Mouse (Mus musculus) c-Kit-positive CD71-positive TER-119-negative erythroid progenitor cells, embryonic 14.5 days (primary cell): ENCODE data around the gene Chst11.

Experiments used
- DNase-seq: peaks from one replicate; pipeline ENCODE4 v3.0.0-alpha.2; 2013; ENCODE audit warnings: low read depth

The Chst11 gene

DNA sequence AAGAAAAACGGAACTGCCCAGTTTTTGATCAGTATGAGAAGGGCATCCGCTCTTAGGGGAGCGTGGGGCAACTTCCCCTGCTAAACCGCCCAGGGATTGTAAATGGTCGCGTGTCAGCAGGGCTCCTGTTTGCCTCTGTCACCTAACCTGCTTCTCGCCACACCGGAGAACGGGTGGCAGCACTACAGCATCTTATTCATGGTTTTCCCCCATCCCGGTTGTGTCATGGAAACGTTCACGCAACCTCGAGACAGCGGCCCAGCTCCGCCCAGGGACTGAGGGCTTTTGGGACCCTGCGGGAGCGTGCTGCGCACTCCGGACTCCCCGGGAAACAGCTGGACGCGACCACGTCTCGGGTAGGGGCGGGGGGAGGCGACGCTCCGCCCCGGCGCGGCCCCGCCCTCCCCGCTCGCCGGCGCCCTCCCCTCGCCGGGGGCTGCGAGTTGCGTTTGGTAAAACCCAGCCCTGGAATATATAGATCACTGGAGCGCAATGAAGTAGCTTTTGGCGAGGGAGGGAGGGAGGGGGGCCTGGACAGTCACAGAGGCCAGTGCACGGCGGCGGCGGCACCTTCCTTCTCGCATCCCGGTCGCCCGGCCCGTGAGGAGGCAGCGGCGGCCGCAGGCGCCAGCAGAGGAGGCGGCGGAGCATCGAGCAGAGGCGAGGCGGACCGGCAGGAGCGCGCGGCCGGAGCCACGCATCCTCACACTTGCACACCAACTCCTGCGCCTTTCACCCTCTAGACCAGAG, at the start of gene Chst11:
Gene Chst11 (plus strand): TSS at position 549 of the 750 bp plus-strand sequence.
- no peak for DNase-seq

DNA sequence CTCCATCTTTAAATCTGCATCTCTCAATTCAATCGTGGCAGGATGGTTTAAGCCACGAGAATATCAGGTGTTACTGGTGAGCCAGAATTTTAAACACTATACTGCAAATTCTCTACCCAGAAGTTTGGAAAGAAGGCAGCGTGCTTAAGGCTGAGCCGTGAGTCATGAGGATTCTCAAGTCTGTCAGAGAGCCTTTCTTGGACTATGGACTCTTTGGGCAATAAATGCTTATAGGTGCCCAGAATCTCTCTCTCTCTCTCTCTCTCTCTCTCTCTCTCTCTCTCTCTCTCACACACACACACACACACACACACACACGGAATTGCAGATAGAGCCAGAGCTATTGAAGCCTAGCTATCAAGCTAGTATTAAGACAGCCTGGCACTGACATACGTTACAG, 49.5 kb upstream of the Chst11 start:
- no peak for DNase-seq

DNA sequence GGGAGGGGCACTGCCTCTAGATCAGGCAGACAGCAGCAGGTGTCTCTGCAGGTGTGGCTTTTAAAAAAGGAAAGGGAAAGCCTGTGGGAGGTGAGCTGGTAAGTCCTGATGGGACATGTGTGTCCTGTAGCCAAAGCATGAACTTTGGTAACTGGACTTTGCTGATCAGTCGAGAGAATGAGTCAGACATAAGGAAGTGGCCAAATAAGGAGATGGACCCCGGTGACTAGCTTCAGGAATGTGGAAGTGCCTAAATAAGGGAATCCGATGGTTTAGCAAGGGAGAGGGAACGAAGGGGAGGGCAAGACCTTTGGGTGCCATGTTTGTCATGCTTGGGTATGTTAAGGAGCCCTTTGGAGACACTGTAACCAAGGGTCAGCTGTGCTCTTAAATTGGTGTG, 31.9 kb upstream of the Chst11 start:
- no peak for DNase-seq

DNA sequence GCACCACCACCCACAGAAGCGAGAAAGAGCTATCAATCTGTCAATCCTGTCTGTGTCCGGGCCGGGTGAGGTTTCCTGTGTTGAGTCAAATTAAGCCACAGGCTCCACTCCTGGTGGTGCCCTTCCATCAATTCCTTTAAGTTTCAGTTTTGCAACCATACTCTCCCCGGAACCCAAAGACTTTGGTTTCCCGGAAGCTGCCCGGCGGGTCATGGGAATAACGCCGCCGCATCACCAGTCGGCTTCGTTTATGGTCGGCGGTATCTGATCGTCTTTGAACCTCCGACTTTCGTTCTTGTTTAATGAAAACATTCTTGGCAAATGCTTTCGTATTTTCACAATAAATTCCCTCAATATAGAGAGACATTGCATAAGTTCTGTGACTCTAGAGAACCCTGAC, 30.2 kb upstream of the Chst11 start:
- no peak for DNase-seq

DNA sequence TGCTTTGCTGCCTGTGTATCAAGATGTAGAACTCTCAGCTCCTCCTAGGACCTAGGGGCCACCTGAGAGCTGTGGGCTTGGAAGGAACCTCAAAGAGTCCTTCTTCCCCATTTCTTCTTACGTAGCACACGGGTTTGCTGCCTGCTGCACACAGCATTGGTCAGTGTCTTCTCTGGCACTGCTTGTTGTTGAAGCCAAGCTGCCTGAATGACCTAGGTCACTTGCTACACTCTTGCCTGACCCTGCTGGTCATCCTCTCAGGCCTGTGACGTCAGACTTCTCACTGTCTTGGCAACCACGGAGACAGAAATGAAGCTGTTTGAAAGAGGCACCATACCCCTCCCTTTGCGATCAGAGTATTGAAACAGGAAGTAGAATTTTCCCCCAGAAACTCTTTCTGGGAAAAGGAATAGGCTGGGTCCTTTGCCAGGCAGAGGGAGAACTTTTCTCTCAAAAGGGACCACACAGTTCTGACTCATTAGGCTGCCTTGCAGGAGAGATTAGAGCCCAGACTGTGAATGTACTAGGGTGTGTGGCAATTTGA, 27.0 kb upstream of the Chst11 start:
- DNase-seq: no peak

GRCm38 (mm10) chr10:82959316-82959715, 26.0 kb upstream of the Chst11 start:
- DNase-seq: no peak

- DNase-seq: peak; percentile 82
Observed at GRCm38 (mm10) chr10:82961302-82961701, 24.0 kb upstream of the Chst11 start.

DNA sequence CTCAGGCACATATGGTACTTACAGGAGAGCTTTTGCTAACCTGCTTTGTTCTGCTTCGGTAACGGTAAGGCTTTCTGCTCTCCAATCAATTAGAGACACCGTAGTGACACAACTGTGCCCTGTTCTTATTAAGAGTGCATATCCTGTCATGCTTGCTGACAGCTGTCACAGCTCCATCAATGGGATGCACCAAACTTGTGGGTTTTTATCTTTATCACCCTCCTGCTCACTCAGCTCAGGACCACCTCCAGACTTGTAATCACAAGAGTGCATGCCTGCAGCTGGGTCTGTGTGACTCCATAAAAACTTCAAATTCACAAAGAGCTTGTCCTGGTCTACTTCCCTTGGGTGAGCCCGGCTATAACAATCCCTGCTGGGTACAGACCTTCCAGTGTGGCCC, 23.3 kb upstream of the Chst11 start:
- peak; percentile 47 for DNase-seq

DNA sequence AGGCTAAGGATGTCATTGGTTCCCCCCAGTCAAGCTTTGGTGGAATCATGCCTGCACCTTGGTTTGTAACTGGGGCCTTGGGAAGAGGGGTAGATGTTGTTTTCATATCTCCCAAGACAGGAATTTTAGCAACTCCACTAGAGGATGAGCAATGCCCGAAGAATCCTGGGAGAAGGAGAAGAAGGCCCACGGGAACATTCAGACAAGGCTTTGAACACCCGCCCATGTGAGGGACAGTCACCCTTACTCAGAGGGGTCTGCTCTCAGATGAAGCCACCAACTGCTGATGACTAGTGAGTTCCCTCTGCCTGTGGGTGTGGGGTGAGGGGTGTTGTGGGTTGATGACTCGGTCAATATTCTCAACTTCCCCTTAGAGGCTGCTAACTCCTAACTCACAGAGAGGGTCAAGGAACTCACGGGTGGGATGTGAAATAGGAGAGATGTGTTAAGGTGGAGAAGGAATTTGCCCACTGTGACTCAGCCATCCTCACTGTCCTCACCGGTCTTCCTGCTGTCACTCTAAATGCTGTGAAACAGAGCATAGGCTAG, 22.8 kb upstream of the Chst11 start:
- no peak for DNase-seq

GRCm38 (mm10) chr10:82964491-82964890, 20.8 kb upstream of the Chst11 start:
- no peak for DNase-seq

GRCm38 (mm10) chr10:82966672-82967071, 18.6 kb upstream of the Chst11 start:
- DNase-seq: no peak

- DNase-seq: no peak
Observed at GRCm38 (mm10) chr10:82969612-82970011, 15.7 kb upstream of the Chst11 start.

GRCm38 (mm10) chr10:82971549-82971948, 13.7 kb upstream of the Chst11 start:
- DNase-seq: no peak

- DNase-seq: no peak
Observed at GRCm38 (mm10) chr10:82974201-82974600, 11.1 kb upstream of the Chst11 start.

DNA sequence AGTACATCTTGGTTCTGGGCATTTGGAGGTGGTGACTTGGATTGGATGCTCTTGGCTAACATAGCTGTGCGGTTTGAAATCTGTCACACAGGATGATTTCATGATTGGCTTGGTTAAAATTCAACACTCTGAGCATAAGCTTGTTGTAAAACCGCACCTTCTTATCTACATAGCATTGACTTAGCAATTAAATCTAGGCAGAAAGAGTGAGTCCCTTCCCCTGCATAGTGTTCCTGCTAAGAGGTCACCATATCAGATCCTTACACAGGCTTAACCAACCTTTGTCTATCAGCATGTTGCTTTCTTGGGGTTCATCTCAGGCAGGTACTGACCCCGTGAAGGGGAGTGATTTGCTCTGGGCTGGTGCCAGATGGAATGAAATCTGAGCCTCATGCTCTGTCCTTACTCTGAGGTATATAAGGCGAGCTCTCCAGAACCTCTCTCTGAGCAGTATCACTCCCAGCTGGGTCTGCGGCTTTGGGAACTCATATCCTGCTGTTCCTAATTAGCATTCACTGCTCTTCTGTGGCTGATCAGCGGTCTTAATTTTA, 10.6 kb upstream of the Chst11 start:
- DNase-seq: no peak

GRCm38 (mm10) chr10:82975806-82976205, 9.5 kb upstream of the Chst11 start:
- no peak for DNase-seq

DNA sequence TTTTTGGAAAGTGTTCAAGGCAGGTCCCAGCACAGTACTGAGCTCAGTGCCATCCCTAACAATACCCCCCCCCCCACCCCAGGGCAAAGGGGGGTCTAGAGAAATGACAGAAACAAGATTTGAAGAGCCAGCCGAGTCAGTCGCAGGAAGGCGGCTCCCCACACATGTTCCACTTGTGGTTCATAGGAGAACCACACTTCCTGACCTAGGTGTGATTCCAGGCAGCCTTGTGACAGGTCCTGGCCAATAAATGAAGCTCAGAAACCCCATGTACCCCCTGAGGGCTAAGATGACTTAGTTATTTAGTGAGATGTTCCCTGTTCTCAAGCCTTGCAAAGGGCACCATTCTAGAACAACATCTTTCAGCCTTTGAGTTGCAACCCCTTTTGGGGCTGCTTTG, 3.0 kb upstream of the Chst11 start:
- DNase-seq: no peak

DNA sequence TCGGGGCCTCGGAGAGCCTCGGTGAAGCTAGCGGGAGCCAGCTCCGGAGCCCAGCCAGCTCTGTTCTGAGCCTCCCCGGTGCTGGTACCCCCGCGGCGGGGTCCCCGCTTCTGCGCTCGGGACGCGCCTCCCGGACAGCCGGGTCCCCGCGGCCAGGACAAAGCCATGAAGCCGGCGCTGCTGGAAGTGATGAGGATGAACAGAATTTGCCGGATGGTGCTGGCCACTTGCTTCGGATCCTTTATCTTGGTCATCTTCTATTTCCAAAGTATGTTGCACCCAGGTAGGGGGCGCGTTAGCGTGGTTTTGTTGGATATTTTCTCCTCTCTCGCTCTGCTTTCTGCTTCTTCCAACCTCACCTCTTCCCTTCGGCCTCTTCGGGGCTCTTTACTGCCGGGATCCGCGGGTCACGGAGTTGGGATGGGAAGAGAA, 418 bp downstream of the Chst11 start:
- DNase-seq: no peak

DNA sequence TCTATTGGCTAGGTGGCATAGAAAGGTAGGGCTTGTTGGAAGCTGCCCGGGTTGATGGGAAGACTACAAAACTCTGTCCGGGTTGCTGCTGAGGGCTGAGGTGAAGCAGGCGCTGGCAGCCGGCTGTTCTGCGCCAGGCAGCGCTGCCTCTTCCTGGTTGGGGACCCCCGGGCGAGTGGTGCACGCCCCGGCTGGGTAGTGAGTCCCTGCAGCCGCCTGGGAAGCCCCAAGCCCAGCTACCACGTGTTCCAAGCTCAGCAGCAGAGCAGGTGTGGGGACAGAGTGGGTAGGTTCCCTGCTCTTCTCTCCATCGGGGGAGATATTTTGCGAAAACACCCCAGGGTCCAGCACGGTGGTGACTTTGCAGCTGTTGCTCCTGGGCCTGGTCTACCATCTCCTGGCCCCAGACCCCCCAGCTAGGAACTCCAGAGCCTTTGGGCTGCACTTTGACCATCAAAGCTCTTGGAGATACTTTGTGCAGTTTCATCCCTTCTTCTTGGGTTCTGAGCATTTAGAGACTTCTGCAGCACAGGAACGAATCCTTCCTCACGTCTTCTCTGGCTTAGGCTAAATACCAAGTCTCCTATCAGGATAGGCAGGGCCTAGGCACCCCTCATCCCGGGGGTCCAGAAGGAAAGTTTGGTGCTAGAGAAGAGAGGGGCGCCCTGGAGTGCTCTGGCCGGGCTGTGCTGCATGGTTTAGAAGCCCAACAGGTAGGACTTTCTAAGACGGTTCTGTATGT, 1.1 kb downstream of the Chst11 start:
- DNase-seq: no peak

DNA sequence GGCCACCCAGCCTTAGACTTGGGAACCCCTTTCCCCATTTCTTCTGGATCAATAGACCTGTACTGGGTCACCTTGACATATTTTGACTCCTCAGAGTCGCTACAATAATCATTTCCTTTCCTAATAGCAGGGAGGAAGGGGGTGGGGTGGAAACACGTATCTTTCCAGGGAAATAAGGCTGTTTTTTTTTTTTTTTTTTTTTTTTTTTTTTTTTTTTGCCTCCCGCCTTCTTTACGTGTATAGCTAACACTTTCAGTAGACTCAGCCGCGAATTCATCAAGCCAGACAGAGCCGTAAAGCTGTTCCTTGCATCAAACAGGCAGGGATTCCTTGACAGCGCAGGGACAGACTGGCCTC, 1.7 kb downstream of the Chst11 start:
- no peak for DNase-seq

- no peak for DNase-seq
Observed at GRCm38 (mm10) chr10:82987394-82987793, 2.1 kb downstream of the Chst11 start.

- no peak for DNase-seq
Observed at GRCm38 (mm10) chr10:82989418-82990025, 4.2 kb downstream of the Chst11 start.
